Mouse (Mus musculus) cerebellum, adult 2 months (tissue): ENCODE measurements around the gene Grik5.

ENCODE experiments used
- CTCF ChIP-seq: fragments of 200-500 bp; IDR thresholded peaks from 2 replicates; pipeline ENCODE4 v1.5.1; 2011; ENCODE audit warnings: low read depth, mild to moderate bottlenecking, control low read depth, low read length, moderate library complexity, borderline replicate concordance; ENCODE audit not compliant: insufficient read depth
- POLR2A ChIP-seq: fragments of 200-500 bp; IDR thresholded peaks from 2 replicates; pipeline ENCODE4 v1.6.1; 2011; ENCODE audit warnings: low read length, control low read depth, borderline replicate concordance; ENCODE audit not compliant: insufficient read depth

- TF ChIP-seq POLR2A = peak; percentile 86
- no peak for TF ChIP-seq CTCF
These were observed 4.7 kb upstream of the Grik5 start for GRCm38 (mm10) chr7:25076663-25077413.
